Mouse (Mus musculus) cerebellum, adult 9-11 months (tissue): ENCODE measurements at regions not wholly inside any gene's neighbourhood (a gene's known extent, or its start where the extent isn't known, plus 50 kb on each side); places are given as distances from the start of the nearest gene placed in this dataset.

Experiments
- DNase-seq: peaks from one replicate; pipeline ENCODE4 v3.0.0; 2022

- no peak for DNase-seq
These were observed 199.9 kb downstream of the Dph6 start for GRCm38 (mm10) chr2:114454901-114455300.

DNA sequence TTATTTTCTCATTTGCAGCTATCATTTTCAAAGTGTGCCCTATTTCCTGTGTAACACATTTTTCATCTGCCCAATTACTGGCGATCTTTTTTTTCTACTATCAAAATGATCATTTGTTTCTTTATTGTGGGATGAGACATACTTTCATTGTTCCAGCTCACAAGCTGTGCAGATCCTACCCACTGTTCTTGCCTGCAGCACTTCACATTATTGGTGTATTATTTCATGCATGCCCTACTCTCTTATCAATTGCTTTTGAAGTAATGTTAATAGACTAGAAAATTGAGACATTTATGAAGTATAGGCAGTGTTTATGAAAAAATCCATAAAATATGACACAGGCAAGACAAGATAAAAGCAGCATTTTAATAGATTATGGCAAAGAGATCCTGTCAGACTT is 204.6 kb downstream of the Dph6 start:
- no peak for DNase-seq

DNA sequence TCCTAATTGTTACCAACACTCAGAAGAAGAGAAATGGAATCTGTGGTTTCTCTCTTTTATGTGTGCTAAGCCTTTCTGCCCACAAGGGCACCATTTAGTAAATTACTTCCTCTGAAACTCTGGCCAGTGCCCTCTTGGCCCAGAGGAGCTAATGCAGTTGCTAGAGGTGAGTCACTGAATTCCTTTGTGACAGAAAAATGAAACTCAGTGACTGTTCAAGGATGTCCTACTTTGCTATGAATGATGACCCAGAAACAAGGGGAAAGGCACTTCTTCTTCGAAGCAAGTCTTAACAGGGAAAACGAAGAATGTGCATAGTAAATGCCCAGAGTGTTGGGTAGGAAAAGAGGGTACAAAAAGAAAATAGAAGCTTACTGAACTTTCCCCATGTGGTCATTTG is 211.0 kb downstream of the Dph6 start:
- DNase-seq, result no peak

- DNase-seq, result no peak
These were observed 213.8 kb downstream of the Dph6 start for GRCm38 (mm10) chr2:114440943-114441342.

GRCm38 (mm10) chr2:114439668-114440067 is 215.1 kb downstream of the Dph6 start:
- DNase-seq, result no peak

DNA sequence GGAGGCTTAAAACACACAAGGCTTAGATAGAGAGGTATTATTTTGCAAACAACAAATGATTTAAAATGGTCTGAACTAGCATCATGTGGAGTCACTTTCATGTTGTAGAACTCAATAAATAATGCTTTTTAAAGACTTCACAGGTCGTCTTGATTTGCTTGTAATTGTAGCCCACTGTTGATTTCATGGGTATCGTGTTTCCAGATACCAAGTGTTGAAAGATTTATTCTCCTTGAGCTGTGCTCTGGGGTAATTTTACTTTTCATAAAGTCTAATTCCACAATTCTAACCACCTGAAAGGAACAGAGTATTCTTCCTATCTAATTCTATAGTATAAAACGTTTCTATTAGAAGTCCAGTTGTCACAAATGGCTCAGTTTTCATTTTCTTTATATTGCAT is 216.7 kb downstream of the Dph6 start:
- no peak for DNase-seq

- DNase-seq, result peak; percentile 4
These were observed 226.3 kb upstream of the Zfp770 start for GRCm38 (mm10) chr2:114427426-114428157.

DNA sequence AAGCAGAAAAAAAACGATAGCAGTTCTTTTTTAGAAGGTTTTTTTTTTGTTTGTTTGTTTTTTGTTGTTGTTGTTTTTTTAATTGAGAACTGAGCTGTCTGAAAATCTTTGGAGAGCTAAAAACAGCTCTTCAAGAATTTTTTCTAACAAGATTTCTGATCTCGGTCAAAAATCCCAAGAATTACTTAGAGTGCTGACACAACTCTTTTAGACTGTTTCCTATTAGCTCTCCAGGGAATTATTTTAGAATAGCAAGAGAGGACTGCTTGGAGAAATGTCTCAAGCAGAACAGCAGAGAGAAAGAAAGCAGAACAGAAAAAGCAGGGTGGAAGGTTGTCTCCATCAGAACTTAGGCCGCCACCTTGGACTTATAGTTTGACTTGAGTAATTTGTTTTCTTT is 218.1 kb upstream of the Zfp770 start:
- no peak for DNase-seq

- DNase-seq, result no peak
These were observed 211.7 kb upstream of the Zfp770 start for GRCm38 (mm10) chr2:114413013-114413412.

DNA sequence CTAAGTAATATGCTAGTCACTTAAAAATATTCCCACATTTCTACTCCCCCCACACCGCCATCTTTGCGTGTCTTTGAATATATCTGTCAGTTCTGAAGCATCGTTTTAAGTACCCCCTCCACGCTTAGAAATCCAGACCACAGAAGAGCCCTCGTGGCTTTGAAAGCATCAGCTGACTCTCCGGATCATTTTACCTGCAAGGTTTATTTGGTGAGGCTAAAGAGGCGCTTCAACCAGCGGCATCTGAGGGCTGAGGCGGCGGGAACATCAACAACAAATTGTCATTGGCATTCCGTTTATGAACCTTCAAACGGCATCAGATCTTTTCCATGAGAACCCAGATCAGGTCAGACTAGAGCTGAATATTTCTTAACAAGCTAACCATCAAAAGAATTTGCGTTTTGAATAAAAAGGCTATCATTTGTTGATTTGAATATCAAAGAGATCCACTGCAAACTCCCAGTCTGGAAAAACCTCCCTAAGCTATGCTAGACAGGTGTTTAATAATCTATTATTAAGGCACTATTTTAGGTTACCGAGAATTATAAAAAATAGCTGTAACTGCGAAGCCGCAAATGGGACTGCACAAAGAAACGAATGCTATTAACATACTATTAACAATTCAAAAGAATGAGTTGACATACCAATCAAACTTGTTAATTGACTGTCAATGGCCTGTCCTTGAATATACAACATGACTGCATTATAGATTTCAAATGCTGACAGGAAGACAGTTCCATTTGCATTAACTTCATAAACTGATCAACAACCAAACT is 210.9 kb upstream of the Zfp770 start:
- DNase-seq, result no peak

GRCm38 (mm10) chr2:114410717-114411116 is 209.4 kb upstream of the Zfp770 start:
- no peak for DNase-seq

DNA sequence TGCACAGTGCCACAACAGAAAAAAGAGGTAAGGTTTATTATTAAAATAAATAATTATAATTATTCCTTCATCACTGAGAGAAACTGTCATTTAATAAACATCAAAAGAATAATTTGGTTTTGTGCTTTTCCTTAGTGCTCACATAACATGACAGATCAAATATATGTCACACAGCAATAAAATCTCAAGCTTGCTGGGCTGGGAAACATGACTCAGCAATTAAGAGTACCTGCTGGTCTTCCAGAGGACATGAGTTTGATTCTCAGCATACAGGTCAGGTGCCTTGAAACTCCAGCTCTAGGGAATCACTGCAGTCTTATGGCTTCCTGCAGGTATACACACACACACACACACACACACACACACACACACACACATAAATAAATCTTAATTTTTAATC is 208.3 kb upstream of the Zfp770 start:
- no peak for DNase-seq

DNA sequence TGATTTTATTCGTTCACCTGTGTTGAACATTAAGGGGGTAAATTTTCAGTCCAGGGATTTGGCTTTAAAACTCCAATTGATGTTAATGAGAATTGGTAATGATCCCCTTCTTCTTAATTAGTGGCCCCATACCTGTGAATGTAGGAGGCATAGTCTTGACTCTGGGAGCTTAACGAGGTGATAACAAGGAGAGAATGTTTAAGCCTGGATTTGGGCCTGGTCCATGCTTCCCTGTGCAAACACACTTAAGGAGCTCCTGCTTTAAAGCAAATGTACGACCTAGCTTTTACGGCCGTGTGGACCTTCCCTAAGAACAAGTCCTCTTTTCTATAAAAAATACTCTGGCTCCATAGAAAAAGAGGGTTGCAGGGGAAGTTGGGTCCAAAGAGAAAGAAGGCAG is 206.1 kb upstream of the Zfp770 start:
- DNase-seq, result no peak

GRCm38 (mm10) chr2:114384566-114384965 is 183.3 kb upstream of the Zfp770 start:
- DNase-seq, result no peak

- DNase-seq, result no peak
These were observed 177.7 kb upstream of the Zfp770 start for GRCm38 (mm10) chr2:114378844-114379533.

DNA sequence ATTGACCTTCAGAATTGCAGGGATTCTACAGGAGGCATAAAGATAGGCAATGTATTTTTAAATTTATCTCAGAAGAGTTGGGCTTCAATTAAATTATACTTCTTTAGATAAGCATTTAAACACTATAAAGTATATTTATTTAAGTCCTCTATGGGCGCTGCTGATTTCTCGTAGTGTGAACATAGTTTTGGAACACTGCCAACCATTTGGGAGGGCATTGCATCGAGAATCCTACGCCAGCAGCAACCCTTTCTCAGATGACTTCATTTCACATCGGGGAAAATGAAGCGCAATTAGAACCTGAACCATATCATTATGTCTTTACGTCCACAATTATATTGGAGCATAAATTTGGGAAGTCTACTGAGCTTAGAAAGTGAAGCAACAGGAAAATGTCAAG is 172.2 kb upstream of the Zfp770 start:
- DNase-seq, result no peak

DNA sequence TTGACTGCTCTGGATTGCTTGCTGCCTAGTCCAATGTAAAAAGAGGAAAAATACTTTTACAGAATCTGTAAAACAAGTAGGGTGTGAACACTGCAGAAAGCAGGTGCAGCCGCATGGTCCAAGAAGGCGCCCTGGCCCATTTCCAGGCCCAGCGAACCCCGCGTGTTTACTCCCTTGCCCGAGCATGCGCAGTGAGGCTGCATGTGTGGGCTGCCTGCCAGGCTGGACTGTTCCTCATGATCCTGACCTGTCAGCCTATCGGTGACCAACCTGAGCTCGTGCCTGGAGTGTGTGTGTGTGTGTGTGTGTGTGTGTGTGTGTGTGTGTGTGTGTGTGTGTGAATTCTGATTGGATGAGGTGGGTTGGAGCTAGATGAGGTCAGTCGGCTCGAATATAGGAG is 152.6 kb upstream of the Zfp770 start:
- peak; percentile 37 for DNase-seq

- DNase-seq, result no peak
These were observed 139.5 kb upstream of the Zfp770 start for GRCm38 (mm10) chr2:114340578-114341293.

DNA sequence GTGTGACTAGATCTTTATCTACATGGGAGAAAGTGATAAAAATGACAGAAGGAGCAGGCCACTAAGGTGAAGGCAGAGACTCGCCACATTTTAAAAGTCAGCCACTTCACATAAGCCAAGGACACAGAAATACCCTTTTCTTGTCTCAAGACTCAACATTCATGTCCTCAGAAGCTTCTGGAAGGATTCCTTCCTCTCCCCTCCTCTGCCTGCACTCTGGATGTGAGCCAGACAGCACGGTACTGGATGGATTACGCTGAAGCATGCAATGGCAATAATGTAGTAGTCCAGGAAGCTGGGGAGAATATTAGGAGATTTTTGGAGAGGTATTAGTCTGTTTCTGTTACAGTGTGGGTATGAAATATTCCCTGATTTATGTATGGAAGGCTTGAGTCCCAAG is 100.5 kb upstream of the Zfp770 start:
- DNase-seq, result no peak

- DNase-seq, result no peak
These were observed 93.8 kb upstream of the Zfp770 start for GRCm38 (mm10) chr2:114295110-114295509.

DNA sequence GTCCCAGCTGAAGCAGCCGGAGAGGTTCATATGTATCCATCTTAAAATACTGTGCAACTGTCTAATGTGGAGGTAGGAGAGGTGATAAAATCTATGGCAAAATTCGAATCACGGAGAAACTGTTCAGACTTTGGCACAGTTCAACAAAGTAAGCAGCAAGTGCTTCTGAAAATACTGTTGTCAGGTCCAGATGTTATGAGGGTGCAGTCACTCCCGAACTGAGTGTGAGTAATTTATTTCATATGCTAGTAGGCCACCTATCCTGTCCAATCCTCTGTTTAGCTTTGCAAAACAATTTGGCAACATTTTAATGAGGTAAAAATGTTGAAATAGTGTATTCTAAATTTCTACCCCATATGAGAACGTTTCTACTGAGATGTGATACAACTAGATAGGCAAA is 90.1 kb upstream of the Zfp770 start:
- DNase-seq, result no peak

- no peak for DNase-seq
These were observed 74.3 kb upstream of the Zfp770 start for GRCm38 (mm10) chr2:114275536-114275935.

GRCm38 (mm10) chr2:114260397-114261071 is 59.3 kb upstream of the Zfp770 start:
- DNase-seq, result no peak
